Mouse (Mus musculus): Measurements from ENCODE around the gene Rab3a.

DNA sequence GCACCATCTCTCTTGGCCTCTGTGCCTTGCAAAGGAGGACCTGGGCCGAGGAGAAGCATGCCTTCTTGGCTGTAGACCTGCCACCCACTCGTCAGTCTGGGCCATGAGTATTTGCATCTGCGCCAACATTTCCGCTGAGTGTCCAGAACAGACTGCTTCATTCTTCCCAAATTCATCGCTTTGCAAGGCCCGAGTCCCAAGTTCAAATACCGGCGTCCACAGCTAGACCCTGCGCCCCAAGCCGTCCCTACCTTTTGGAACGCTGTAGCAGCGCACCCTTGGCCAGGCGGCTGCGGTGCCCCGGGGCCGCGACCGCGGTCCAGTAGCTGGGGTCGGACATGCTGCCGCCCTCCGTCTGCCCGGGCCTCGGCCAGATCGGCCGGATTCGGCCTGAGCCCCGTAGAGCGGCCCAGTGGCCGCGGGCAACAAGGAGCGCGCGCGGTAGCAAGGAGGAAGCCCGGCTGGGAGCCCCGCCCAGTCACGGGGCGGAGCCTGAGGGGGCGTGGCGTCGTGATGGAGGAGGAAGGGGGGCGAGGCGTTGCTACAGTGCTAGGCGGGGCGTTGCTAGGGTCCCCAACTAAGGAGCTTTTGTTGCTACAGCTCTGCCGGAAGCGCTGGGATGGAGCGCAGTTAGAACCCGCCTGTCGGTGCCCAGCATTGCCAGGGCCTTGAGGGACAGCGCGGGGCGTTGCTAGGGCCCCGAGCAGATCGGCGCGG, 37.7 kb downstream of the Rab3a start:
- TF ChIP-seq CTCF (IDR thresholded peaks at IDR 0.05; ENCODE audit: low read depth) (no peak), EP300 (IDR thresholded peaks at IDR 0.05; ENCODE audit: low read depth) (no peak)

All from liver, postnatal 0 days (tissue).